Mouse (Mus musculus): Measurements from ENCODE around the gene Ifitm3.
A peak's percentile ranks its signal among the peaks of the same experiment; 100 is the strongest.
"Not testable (repeated sequence)": the region's sequence is repeated elsewhere in the genome, so short reads cannot be mapped to it uniquely, and the experiment has no call there.

Gene Ifitm3

DNA sequence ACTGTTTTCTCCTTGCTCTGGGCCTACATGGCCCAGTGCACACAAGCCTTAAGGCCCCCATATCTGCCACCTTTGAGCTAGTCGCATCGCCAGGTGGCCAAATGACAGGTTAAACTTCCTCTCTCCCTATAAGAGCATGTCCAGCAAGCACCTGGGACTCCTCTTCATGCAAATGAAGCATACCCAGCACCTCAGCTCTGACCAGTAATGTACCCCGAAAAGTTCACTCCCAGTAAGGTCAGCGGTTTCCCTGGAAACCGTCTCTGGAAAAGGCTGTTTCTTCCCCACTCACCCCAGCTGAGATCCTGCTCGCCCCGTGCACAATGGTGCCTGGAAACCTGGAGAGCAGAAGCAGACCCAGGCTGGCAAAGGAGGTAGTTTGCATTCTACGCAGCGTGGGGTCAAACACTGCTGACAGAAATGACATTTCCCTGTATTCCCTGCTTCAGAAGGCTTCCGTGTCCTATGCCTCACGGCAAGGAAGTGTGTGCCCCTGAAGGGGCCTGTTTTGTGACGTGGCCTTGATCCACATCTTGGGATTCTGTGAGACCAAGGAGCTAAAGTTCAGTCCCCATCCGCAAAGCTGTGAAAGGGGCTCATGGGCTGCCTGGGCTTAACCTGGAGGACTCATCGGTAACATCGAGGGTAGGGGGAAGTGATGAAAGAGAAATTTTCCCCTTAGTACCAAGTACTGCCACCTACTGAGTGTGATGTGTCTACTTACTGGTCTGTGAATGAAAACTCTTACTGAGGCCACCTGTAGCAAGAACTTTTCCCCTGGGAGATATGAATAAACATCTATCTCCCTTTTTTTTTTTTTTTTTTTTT lies 9.5 kb downstream of the Ifitm3 start:
- DNase-seq (ENCODE audit: low read depth, low spot score) = no peak

DNA sequence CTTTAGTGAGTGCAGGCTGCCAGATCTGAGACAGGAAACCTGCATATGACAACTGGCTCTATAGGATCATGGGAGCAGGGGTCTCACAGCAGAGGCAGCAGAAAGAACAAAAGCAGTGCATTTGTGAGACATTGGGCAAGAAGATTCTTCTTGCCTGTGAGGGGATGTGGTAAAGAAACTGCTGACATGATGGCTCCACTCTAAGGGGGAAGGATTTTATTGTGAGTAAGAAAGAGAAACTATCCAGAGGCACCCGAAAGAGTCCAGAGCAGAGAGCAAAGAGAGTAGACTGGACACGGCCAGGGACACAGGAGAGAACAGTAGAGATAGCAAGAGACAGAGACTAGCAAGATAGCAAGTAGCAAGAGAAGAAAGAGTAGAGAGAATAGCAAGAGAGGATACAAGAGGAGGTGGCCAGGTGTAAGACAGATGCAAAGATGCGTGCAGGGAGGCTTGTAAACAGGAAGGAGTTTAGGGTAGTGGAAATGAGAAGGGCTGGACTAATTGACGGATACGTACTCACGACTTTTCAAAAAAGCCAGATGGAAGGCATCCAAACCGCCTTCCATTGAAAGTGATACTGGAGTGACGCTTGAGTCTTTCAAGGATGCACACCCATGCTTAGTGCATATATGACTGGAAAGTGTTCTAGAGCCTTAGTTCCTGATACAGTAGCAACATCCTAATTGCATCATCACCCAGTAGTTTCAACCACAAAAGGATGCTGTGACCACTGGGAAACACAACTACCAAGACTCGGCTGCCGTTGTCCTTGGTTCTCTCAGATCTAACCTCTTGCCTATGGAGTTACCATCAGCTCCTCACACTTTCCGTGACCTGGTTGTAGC lies 11.5 kb downstream of the Ifitm3 start:
- DNase-seq (ENCODE audit: low read depth, low spot score) = no peak

DNA sequence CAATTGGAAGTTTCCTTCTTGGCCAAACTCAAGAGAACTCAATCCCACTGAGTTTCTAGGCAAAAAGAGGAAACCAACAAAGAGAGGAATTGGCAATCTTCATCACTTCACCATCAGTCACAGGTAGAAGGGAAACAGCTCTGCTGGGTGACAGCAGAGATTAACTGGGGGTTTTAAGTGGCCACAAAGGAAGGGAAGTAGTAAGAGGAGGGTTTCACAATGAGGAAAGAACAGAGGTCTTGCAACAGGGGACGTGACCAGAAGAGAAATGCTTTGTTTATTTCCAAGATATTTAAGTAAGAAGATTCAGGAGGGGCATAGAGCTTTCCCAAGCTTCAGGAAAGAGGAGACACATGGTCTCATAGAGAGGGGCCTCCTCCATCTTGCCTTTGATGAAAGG lies 12.8 kb downstream of the Ifitm3 start:
- DNase-seq (ENCODE audit: low read depth, low spot score) = no peak

DNA sequence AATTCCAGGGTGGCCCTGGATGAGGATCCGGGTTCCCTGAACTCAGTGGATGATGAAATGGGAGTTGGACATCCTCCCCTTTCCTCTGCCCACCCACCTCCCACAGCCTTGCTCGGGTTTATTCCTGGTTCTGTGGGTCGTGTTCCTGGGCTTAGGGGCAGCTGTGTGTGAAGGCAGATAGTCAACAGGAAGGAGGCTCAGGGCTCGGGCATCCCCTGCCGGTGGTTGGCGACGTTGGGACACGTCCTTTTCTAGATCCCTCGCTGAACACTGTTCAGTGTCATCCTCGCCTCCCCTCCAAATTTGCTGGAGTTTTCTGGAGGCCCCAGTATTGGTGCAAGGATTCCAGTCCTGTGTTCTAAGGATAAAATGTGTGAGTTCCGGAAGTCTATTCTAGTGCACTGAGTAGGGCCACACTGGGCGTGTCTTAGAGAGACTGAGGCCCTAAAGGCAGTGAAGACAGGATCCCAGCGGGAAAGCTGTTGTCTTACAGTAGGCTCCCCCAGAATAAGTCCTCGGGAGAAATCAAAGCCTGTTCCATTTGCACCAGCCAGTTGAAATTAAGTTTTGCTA lies 19.4 kb downstream of the Ifitm3 start:
- no peak for DNase-seq (ENCODE audit: low read depth, low spot score)

DNA sequence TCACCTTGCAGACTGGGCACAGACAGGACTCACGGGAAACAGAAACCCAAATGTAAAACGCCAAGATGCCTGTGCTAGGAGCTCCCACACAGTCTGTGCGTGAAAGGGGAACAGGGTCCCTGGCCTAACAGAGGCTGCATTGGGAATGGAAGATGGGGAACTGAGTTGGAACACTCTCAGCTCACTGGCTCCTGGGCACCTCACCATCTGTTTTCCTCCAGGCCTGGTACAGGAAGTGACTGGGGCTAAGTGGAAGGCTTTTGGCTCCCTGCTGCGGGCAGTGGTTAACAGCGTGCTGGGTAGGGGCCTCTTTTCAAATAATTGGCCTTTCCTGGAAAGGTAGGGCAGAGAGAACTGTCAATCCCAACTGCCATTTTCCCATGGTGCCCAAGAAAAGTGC lies 19.9 kb downstream of the Ifitm3 start:
- DNase-seq (ENCODE audit: low read depth, low spot score) = no peak

DNA sequence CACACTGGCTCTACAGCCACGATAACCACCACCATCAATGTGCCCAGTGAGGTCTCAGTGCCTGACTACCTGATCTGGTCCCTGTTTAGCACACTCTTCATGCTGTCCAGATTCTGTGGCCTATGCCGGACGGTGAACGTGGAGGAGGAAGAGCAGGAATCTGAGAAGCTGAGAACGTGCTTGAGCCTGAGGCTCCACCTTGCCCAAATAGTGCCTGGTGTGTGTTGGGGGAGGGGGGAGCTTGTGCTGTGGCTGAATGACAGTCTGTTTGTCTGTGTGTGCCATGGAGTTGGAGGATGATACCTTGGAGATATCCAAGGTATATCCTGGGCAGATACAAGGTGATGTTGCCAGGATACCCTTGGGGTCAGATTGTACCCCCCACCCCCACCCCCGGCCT lies 20.4 kb downstream of the Ifitm3 start:
- DNase-seq (ENCODE audit: low read depth, low spot score) = no peak

DNA sequence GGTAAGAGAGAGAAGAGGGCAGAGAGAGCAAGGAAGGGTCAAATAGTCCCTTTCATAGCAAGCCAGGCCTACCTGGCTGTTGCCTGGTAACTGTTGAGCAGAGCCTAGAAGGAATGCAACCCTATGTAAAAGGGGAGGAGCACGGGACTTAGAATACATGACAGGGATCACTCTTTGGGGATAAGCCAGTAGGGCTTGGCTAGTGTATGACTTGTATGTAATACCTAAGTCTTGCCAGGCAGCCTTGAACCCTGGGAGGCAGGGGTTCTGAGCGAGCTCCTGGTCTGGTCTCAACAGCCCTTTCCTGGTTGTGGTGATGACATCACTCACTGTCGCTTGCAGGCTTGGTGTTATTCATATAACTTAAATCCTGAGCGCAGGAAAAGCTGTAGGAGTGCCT lies 21.5 kb downstream of the Ifitm3 start:
- no peak for DNase-seq (ENCODE audit: low read depth, low spot score)

DNA sequence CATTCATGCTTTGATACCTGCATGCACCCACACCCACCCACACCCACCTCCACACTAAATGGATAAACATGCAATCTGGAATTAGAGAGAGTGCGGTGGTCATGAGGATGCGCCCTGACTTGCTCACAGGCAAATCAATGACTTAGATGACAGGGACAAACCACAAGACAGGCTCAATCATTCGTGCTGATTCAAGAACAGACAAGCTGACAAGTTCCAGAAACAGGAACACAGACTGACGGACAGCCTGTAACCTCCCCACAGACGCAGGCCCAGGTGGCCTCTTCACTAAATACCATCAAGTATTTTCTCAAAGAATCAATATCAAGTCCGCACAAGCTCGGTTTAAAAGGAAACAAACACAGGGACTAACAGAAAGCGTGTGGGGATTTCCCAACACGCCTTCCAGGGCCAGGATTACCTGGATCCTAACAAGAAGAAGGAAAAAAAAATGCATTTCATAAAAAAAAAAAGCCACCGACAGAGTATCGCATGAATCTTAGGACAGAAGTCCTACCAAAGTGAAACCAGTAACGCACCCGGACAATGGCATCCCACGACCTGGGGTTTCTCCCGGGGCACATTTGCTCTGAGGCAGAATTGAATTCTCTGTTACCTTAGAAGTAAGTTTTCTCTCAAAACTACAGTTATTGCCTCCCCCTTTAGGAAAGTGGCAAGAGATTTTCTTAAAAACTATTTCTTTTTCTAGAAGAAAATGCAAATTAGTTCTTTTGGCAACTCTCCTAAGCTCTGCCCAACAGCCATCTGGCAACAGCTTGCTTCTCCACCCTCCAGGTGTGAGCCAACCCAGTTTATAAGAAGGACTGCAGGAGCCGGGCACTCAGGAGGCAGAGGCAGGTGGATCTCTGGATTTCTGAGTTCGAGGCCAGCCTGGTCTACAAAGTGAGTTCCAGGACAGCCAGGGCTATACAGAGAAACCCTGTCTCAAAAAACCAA lies 23.1 kb downstream of the Ifitm3 start:
- no peak for DNase-seq (ENCODE audit: low read depth, low spot score)

DNA sequence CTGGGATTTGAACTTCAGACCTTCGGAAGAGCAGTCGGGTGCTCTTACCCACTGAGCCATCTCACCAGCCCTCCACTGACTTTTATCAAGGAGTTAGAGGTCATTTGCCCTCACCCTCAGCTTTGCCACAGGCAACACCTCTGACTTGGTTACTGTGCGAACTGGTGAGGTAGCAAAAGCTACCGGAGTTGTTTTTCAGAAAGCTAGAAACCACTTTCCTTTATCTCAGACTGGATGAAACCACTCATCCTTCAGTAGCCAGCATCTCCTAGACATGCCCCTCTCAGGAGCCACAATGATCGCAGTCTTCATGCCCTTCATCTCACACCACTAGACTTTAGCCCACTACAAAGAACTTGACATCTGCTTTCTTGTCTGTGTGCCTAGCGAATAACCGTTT lies 27.6 kb downstream of the Ifitm3 start:
- no peak for DNase-seq (ENCODE audit: low read depth, low spot score)

DNA sequence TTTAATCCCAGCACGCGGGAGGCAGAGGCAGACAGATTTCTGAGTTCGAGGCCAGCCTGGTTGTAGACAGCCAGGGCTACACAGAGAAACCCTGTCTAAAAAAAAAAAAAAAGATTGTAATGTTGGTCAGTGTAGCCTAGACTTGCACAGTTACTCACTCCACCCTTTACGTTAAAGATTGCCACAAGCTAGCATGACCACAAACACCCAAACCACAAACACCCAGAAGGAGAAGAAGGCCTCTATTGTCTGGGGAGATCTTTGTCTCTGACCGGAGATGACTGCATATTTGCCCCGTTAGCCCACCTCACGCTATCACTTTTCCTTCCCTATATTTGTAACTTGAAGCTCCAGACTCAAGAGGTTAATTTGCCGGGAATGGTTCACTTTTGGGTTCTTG lies 28.9 kb downstream of the Ifitm3 start:
- DNase-seq (ENCODE audit: low read depth, low spot score) = peak; percentile 28

DNA sequence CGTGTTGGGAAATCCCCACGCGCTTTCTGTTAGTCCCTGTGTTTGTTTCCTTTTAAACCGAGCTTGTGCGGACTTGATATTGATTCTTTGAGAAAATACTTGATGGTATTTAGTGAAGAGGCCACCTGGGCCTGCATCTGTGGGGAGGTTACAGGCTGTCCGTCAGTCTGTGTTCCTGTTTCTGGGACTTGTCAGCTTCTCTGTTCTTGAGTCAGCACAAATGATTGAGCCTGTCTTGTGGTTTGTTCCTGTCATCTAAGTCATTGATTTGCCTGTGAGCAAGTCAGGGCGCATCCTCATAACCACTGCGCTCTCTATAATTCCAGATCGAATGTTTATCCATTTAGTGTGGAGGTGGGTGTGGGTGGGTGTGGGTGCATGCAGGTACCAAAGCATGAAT lies 33.9 kb downstream of the Ifitm3 start:
- DNase-seq (ENCODE audit: low read depth, low spot score) = not testable (repeated sequence)

DNA sequence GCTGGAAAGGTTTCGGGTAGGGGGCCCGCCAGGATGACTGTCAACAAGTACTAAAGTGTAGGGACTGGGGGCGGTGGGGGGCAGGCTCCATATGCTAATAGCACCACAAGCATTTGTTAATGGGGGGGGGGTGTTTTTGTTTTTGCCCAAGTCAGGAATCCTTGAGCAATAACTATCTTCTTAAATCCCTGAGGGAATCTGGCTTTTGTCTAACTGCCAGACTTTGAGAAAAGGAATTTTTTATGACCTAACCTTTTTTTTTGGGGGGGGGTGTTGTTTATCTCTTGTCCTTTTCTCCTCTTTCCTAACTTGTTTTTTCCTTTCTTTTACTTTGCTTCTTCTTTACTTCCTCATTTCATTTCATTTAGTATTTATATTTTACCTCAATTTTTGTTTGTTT lies 35.1 kb downstream of the Ifitm3 start:
- peak; percentile 39 for DNase-seq (ENCODE audit: low read depth, low spot score)

DNA sequence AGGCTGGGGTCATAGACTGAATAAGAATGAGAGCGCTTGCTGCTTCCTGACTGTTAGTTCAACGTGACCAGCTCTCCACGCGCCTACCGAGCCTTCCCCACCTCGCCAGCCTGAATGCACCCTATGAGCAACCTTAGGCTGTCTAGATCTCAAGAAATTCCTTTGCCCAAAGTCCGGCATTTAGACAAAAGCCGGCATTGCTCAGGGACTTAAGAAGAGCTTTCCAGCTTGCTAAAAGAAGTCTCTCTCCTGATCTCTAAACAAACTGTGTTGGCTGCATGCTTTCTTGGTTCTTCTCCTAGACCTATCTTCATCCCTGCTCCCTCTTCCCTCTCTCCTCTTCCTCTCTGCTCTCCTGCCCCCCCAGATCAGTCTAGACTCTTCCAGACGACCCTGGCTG lies 35.6 kb downstream of the Ifitm3 start:
- no peak for DNase-seq (ENCODE audit: low read depth, low spot score)

DNA sequence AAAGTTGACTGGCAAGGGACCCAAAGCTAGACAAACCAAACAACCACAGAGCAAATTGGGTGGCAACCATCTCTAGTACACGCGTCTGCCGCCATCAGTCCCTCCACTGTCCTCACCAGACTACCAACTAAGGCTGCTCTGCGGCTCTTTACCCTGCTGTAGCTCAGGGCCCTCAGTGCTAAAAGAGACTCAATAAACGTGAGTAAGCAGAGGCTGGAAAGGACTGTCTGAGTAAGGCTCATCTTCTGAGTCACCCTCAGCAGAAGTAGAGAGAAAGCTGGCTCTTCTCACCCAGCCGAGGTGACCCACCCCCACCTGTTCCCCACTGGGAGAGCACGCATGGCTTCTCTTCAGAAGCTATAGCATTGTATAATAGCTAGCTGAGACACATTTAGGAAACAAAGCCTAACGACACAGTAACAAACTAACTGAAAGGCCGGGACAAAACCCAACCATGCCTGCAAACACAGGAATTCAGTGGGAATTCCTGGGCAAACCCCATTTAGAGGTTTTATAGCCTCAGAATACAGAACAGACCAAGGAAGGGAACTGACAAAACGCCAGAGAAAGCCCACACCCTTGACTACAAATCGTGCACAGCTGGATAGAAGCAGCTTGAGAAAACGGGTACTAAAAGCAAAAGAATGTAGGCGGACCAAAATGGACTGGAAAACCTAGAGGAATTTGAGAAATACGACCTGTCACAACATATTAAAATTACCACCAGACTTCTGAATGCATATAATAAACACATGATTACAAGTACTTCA lies 37.0 kb downstream of the Ifitm3 start:
- DNase-seq (ENCODE audit: low read depth, low spot score) = peak; percentile 68

DNA sequence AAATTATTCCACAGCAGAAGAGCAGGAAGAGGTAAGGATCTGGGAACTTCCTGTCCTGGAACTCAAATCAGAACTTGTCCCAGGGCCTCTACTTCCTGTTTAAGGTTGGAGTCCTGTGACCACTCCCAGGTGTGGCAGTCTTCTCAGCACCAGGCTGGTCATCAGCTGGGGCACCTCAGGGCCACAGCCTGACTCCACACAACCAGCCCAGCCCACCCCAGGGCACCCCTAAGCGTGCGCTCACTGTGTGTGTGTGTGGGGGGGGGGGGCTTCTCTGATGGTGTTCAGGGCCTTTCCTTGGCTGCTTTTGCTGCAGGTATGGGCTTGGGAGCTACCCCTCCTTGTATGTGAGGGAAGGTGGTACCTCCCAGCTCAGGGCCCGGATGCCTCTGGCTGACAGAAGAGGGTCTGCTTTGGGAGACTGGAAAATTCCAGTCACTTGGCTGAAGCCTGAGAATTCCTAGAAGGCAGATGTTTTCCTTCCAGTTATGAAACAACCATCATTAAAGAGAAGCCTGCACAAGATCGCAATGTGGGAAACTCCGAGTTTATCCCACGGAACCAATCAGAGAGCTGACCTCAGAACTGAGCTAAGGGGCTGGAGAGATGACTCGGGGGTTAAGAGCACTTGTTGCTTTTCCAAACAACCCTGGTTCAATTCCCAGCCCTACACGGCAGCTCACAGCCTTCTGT lies 38.9 kb downstream of the Ifitm3 start:
- peak; percentile 36 for DNase-seq (ENCODE audit: low read depth, low spot score)

DNA sequence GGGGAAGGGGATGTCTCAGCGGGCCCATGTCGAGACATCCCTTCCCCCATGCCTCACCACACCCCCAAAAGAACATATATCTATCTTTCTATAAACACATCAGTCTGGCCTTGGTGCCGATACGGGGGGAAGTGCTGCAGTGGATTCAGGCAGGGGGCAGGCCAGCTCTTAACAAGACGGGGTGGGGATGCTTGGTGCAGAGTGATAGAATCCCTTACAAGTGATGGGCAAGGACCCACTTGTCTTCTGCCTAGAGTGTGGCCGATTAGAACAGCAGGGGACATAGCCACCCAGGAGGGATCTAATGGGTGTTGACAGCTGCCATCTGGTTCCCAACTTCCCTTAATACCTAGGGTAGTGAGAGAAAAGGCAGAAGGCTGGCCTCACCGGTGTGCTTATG lies 39.6 kb downstream of the Ifitm3 start:
- DNase-seq (ENCODE audit: low read depth, low spot score) = no peak

DNA sequence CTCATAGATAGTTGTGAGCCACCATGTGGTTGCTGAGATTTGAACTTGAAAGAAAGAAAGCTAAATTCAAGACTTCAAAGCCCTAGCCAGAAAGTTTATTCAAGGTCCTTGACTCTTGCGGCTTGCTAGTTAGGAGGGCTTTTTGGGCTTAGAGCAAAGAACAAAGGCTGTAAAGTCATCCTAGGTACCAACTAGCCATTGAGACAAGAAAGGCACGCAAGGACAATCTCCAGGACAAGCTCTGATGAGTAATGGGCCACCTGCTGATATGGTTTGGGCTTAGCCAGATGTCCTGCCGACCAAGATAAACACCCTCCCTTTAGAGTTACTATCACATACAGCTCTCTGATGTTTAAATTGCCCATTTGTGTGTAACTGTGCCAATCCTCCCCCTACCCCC lies 41.9 kb downstream of the Ifitm3 start:
- DNase-seq (ENCODE audit: low read depth, low spot score) = not testable (repeated sequence)

DNA sequence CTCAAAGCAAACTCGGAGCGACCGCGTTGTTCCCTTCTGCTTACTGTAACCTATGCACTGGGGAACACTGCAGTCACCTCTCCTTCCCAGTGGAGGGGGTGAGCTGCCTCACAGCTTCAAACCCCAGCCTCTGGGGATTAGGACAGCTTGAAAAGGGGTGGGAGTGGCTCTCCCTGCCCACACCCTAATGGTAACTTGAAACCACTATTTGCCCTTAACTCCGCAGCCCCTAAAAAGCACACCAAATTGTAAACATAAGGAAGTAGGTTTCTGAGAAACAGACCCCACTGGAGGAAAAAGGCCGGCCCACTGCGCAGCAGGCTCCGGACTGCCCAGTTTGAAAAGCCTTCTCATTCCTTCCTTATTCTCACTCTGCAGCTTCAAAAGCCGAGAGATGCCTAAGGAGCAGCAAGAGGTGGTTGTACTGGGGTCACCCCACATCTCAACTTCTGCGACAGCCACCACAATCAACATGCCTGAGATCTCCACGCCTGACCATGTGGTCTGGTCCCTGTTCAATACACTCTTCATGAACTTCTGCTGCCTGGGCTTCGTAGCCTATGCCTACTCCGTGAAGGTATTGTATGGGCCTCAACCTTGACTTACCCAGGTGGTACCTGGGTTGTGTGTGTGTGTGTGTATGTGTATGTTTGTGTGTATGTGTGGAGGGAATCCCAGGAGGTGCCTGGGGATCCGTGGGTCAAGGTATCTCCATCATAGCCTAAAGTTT lies 42.5 kb downstream of the Ifitm3 start:
- DNase-seq (ENCODE audit: low read depth, low spot score) = no peak

DNA sequence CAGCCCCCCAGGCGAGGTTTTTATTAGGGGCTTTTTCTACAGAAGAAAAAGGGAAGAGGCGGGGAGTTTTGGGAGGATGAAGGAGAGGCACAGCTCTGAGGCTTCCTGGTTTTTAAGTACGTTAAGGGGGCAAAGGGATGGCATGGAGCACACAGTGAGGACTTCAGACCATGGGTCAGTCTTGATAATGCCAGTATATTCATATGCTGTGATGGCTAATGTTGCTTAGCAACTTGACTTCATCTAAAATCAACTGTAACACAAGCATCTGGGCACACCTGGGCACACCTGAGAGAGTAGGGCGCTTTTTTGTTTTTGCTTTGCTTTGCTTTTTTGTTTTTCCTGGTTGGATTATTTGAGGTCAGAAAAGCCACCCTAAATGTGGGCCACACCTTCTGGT lies 43.6 kb downstream of the Ifitm3 start, which contains the start of gene Ifitm1:
Gene Ifitm1 (plus strand): TSS at position 301 of the 400 bp plus-strand sequence.
- DNase-seq (ENCODE audit: low read depth, low spot score) = no peak

Data from 3T3-L1 (cell line).